Mouse (Mus musculus) myocyte (in vitro differentiated cells): Measurements from ENCODE around the gene Tnfsf4. TPM values are rescaled to one million over a fixed set of nuclear protein-coding genes. Genes with fewer than 3 reads are reported as not detected.

ENCODE experiments used
- H3K27me3 ChIP-seq: one replicate; pipeline ENCODE4 v1.6.1; 2011; ENCODE audit not compliant: control insufficient read depth, insufficient read depth, insufficient read length
- H3K36me3 ChIP-seq: one replicate; pipeline ENCODE4 v1.6.1; 2011; ENCODE audit not compliant: control insufficient read depth, insufficient read depth
- H3K4me2 ChIP-seq: one replicate; pipeline ENCODE4 v1.6.1; 2011; ENCODE audit warnings: low read depth, control low read depth
- H3K4me3 ChIP-seq: one replicate; pipeline ENCODE4 v1.5.1; 2011; ENCODE audit warnings: mild to moderate bottlenecking, control low read depth, moderate library complexity
- H3K79me2 ChIP-seq: one replicate; pipeline ENCODE4 v1.6.1; 2011; ENCODE audit not compliant: control insufficient read depth, insufficient read depth
- H3ac ChIP-seq: one replicate; pipeline ENCODE4 v1.6.1; 2011; ENCODE audit not compliant: control insufficient read depth, insufficient read length
- CEBPB ChIP-seq: IDR thresholded peaks from 2 replicates; pipeline ENCODE4 v1.6.1; 2011; ENCODE audit warnings: mild to moderate bottlenecking, moderate library complexity; ENCODE audit not compliant: poor library complexity, insufficient read depth, severe bottlenecking
- E2F4 ChIP-seq: IDR thresholded peaks from one replicate; pipeline ENCODE4 v1.6.1; 2011; ENCODE audit warnings: mild to moderate bottlenecking, control low read depth, moderate library complexity; ENCODE audit not compliant: insufficient read depth
- MAX ChIP-seq: IDR thresholded peaks from one replicate; pipeline ENCODE4 v1.6.1; 2011; ENCODE audit warnings: low read depth, mild to moderate bottlenecking, control low read depth
- MYOD1 ChIP-seq, 3 experiments: IDR thresholded peaks; one replicate each; pipeline ENCODE4 v1.6.1; 2011; ENCODE audit warnings: control low read depth in 2 of 3, low read depth in 2 of 3, mild to moderate bottlenecking in 2 of 3, moderate library complexity in 1 of 3; ENCODE audit not compliant: insufficient read length in 2 of 3, control insufficient read depth in 1 of 3
- MYOG ChIP-seq, 3 experiments: IDR thresholded peaks; one replicate each; pipeline ENCODE4 v1.6.1; 2011; ENCODE audit warnings: control low read depth in 2 of 3, low read depth in 2 of 3, mild to moderate bottlenecking in 2 of 3; ENCODE audit not compliant: insufficient read length in 2 of 3, control insufficient read depth in 1 of 3, insufficient read depth in 1 of 3
- POLR2A ChIP-seq: IDR thresholded peaks from one replicate; pipeline ENCODE4 v1.6.1; 2011; ENCODE audit warnings: low read depth, mild to moderate bottlenecking, control low read depth, moderate library complexity; ENCODE audit not compliant: insufficient read length
- POLR2AphosphoS2 ChIP-seq: IDR thresholded peaks from one replicate; pipeline ENCODE4 v1.6.1; 2011; ENCODE audit warnings: low read depth, control low read depth; ENCODE audit not compliant: insufficient read length
- REST ChIP-seq: IDR thresholded peaks from one replicate; pipeline ENCODE4 v1.6.1; 2011; ENCODE audit warnings: mild to moderate bottlenecking, control low read depth, moderate library complexity; ENCODE audit not compliant: insufficient read depth, insufficient read length
- SRF ChIP-seq: IDR thresholded peaks from one replicate; pipeline ENCODE4 v1.6.1; 2011; ENCODE audit warnings: low read depth; ENCODE audit not compliant: control insufficient read depth, insufficient read length
- TCF12 ChIP-seq: IDR thresholded peaks from one replicate; pipeline ENCODE4 v1.6.1; 2011; ENCODE audit warnings: mild to moderate bottlenecking, control low read depth; ENCODE audit not compliant: poor library complexity, insufficient read depth, severe bottlenecking
- TCF3 ChIP-seq: IDR thresholded peaks from one replicate; pipeline ENCODE4 v1.6.1; 2011; ENCODE audit warnings: low read depth, control low read depth; ENCODE audit not compliant: insufficient read length
- USF1 ChIP-seq: IDR thresholded peaks from one replicate; pipeline ENCODE4 v1.6.1; 2011; ENCODE audit warnings: low read depth, mild to moderate bottlenecking, control low read depth, moderate library complexity
- polyA plus RNA-seq: library from polyadenylated mRNA; unstranded; fragments of >200 nt; fragmentation: generic; extraction: Trizol; gene quantifications from one replicate; pipeline ENCODE4 v1.2.1, GENCODE M21; 2012; ENCODE audit warnings: missing spikeins

Tnfsf4 gene
- polyA plus RNA-seq, 1 experiment, result not detected

DNA sequence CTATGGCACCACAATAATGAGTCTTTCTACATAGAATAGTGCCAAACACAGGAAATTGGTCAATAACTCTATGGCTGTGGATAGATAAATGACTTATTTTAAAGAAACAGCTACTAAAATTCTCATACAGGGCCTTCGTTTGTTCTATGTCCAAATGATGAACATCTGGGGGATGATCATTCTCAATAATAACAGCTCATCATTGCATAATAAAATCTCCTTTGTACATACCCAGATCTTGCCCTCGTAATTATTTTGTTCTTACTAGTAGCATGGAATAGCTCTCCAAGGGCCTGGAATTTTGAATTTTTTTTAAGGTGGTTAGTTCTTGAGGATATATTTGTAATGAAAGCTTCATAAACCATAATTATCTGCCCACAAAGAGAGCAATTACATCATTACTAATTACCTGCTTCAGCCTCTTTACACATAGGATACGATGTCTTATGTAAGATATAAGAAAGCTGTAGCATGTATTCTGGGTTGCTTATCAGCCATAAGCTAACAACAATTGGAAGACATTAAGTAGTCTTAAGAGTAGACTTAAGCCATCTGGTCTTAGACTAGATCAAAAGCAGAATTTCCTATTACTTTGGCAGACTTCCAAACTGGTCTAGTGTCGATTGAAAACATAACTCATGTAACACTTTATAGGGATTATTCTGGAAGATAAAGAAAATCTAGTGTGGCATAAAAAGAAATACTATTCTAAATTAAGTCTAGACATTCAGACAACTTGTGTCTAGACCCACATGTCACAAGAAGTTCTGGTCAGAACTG is 31.3 kb downstream of the Tnfsf4 start:
- no peaks in the 10 kb centered on the region for H3K36me3 ChIP-seq
- no peak for TF ChIP-seq USF1
- TF ChIP-seq TCF12, result no peak
- no peak for TF ChIP-seq MYOG (IDR thresholded peaks at IDR 0.05; ENCODE audit: control insufficient read depth in 1 of 3, insufficient read depth in 1 of 3, insufficient read length in 2 of 3, low read depth in 2 of 3)
- TF ChIP-seq TCF3, result no peak
- no peak for TF ChIP-seq CEBPB
- no peak for TF ChIP-seq REST
- TF ChIP-seq E2F4, result no peak
- TF ChIP-seq MYOD1 (IDR thresholded peaks at IDR 0.05; ENCODE audit: control insufficient read depth in 1 of 3, insufficient read length in 2 of 3, low read depth in 2 of 3), result no peak
- no peak for TF ChIP-seq MAX
- TF ChIP-seq POLR2A, result no peak
- TF ChIP-seq SRF, result no peak
- TF ChIP-seq POLR2AphosphoS2, result no peak
- H3K27me3 ChIP-seq, result no peaks in the 10 kb centered on the region
- no peak overlapping the region for H3ac ChIP-seq
- no peak overlapping the region for H3K4me2 ChIP-seq
- H3K79me2 ChIP-seq, result no peaks in the 10 kb centered on the region
- no peak overlapping the region for H3K4me3 ChIP-seq

DNA sequence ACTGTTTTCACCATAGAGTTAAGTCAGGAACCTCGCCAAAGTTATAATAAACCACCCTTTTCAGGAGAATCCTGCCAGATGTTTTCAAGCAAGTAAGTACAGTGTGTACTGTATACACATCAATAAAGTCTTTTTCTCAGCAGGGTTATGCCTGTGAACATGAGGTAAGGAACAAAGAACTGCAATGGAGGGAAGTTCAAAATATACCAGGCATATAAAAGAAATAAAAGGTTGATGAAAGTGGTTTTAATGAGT is 31.8 kb downstream of the Tnfsf4 start:
- Histone ChIP-seq H3K4me2 (no peak overlapping the region), H3K27me3 (no peaks in the 10 kb centered on the region), H3K79me2 (no peaks in the 10 kb centered on the region), H3ac (no peak overlapping the region), H3K36me3 (no peaks in the 10 kb centered on the region), H3K4me3 (no peak overlapping the region)
- TF ChIP-seq TCF12 (no peak), MYOD1 (IDR thresholded peaks at IDR 0.05; ENCODE audit: control insufficient read depth in 1 of 3, insufficient read length in 2 of 3, low read depth in 2 of 3) (no peak), CEBPB (no peak), TCF3 (no peak), E2F4 (no peak), MAX (no peak), POLR2A (no peak)

DNA sequence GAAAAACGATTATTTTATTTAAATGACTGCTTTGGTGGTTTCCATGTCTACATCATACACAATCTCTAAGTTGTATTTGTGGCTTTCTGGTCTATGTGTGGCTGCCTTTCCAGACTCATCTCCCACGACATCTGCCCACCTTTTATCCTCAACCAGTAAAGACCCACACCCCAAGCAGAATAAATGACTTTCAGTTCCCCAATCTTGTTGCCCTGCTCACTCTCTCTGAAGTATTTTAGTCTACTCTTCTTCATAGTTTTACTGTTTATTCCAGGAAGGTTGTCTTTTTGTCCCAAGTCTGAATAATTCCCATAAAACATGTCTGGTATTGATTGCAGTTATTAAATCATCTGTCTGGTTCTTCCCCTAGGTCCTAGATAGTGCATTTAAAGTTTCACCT is 40.6 kb downstream of the Tnfsf4 start:
- no peak overlapping the region for H3K4me3 ChIP-seq
- no peaks in the 10 kb centered on the region for H3K79me2 ChIP-seq
- TF ChIP-seq TCF12, result no peak
- TF ChIP-seq MAX, result no peak
- no peak for TF ChIP-seq SRF
- no peak for TF ChIP-seq E2F4
- no peak for TF ChIP-seq CEBPB
- TF ChIP-seq USF1, result no peak
- no peak for TF ChIP-seq MYOD1 (IDR thresholded peaks at IDR 0.05; ENCODE audit: control insufficient read depth in 1 of 3, insufficient read length in 2 of 3, low read depth in 2 of 3)
- TF ChIP-seq POLR2AphosphoS2, result no peak
- TF ChIP-seq POLR2A, result no peak
- TF ChIP-seq MYOG (IDR thresholded peaks at IDR 0.05; ENCODE audit: control insufficient read depth in 1 of 3, insufficient read depth in 1 of 3, insufficient read length in 2 of 3, low read depth in 2 of 3), result no peak
- TF ChIP-seq REST, result no peak
- no peak for TF ChIP-seq TCF3
- H3ac ChIP-seq, result no peak overlapping the region
- no peaks in the 10 kb centered on the region for H3K36me3 ChIP-seq
- H3K4me2 ChIP-seq, result no peak overlapping the region
- H3K27me3 ChIP-seq, result no peaks in the 10 kb centered on the region

DNA sequence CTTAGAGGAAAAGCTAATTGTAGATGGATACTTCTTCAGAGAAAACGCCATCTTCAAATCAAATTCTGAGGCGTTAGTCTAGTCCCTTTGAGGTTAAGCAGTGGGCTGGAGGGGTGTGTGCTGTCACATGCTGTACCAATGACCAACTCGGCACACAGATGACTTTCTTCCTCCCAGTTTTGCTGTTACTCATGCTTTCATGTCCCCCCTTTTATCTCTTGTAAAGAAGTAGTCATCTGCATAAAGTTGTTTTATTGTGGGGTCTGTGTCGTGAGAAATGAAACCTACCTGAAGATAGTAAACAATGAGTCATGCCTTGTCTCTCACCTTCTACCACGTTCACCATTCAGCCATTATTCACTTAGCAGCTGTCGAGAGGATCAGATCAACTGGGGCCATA is 41.3 kb downstream of the Tnfsf4 start:
- Histone ChIP-seq H3K36me3 (no peaks in the 10 kb centered on the region), H3ac (no peak overlapping the region), H3K4me3 (no peak overlapping the region), H3K27me3 (no peaks in the 10 kb centered on the region), H3K4me2 (no peak overlapping the region), H3K79me2 (no peaks in the 10 kb centered on the region)
- TF ChIP-seq TCF3 (no peak), E2F4 (no peak), MYOG (IDR thresholded peaks at IDR 0.05; ENCODE audit: control insufficient read depth in 1 of 3, insufficient read depth in 1 of 3, insufficient read length in 2 of 3, low read depth in 2 of 3) (no peak), CEBPB (no peak), TCF12 (no peak), REST (no peak), MAX (no peak), SRF (no peak), POLR2A (no peak)

DNA sequence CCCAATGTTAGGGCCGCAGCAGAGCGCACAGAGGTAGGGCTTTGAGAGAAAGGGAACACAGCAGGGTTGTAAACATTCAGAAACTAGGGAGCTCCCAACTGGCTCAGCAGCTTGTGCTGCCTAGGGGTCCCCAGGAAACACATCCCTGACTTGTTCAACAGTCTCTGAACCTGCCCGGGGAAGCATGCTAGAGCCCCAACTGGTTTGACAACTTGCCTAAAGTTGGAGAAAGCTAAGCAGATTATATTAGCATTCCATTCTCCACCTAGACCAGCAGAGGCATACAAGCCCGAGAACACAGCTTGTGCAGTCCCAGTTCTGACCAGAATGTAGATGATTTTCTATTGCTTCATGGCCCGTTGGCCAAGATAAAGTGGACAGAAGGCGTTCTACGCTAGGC is 49.6 kb downstream of the Tnfsf4 start:
- no peaks in the 10 kb centered on the region for H3K27me3 ChIP-seq
- H3K36me3 ChIP-seq, result no peaks in the 10 kb centered on the region
- no peak overlapping the region for H3ac ChIP-seq
- no peaks in the 10 kb centered on the region for H3K79me2 ChIP-seq
- no peak overlapping the region for H3K4me3 ChIP-seq
- TF ChIP-seq TCF12, result no peak
- TF ChIP-seq SRF, result no peak
- TF ChIP-seq E2F4, result no peak
- no peak for TF ChIP-seq POLR2A
- no peak for TF ChIP-seq MYOG (IDR thresholded peaks at IDR 0.05; ENCODE audit: control insufficient read depth in 1 of 3, insufficient read depth in 1 of 3, insufficient read length in 2 of 3, low read depth in 2 of 3)
- no peak for TF ChIP-seq TCF3
- no peak for TF ChIP-seq CEBPB
- TF ChIP-seq REST, result no peak
- no peak for TF ChIP-seq MYOD1 (IDR thresholded peaks at IDR 0.05; ENCODE audit: control insufficient read depth in 1 of 3, insufficient read length in 2 of 3, low read depth in 2 of 3)
- no peak for TF ChIP-seq MAX
- no peak for TF ChIP-seq POLR2AphosphoS2
- TF ChIP-seq USF1, result no peak
- no peak overlapping the region for H3K4me2 ChIP-seq
